In genomic region chr13:119351346-119351745, GRCm38 (mm10) we compare ENCODE assay signal across 12 mouse cellular contexts.
DNase-seq lines count a peak whose midpoint lies in the region; ATAC-seq and TF ChIP-seq lines count a peak whose summit lies in the region.
"Had no signal": no experiment of that assay in that cellular context is flagged by ENCODE, and none has a peak within 500 bp of the region (broad histone marks: within the 10 kb centered on the region; RNA-seq: fewer than 3 reads in every experiment).

No protein-coding gene starts in this region.

- H3K27ac ChIP-seq in heart, embryonic 10.5 days, result no peak overlapping the region
- no peak overlapping the region for H3K27ac ChIP-seq in limb, embryonic 14.5 days (replicated peaks; ENCODE audit: low read depth, low read length)
- H3K27ac ChIP-seq: heart, embryonic 15.5 days; stomach, embryonic 15.5 days had no signal

- ATAC-seq in limb, embryonic 14.5 days (ENCODE audit: low FRiP score, low read depth), result peak; percentile 68
- no peak; the same call in 1 of the 2 replicates for ATAC-seq in megakaryocyte-erythroid progenitor cell, adult 5-6 weeks (replicated peaks; ENCODE audit: low FRiP score, low TSS enrichment, poor library complexity, severe bottlenecking)

- no peak for TF ChIP-seq POLR2A in brain, embryonic 14.5 days (IDR thresholded peaks at IDR 0.05; ENCODE audit: borderline replicate concordance, extremely low read depth, insufficient read depth, insufficient read length, poor library complexity, severe bottlenecking)
- TF ChIP-seq POLR2A in limb, embryonic 14.5 days (IDR thresholded peaks at IDR 0.05; ENCODE audit: borderline replicate concordance, extremely low read depth, insufficient read depth, insufficient read length), result no peak

- no peaks in the 10 kb centered on the region for H3K27me3 ChIP-seq in heart, embryonic 10.5 days (ENCODE audit: insufficient read depth, poor library complexity, severe bottlenecking)
- H3K27me3 ChIP-seq in limb, embryonic 14.5 days (ENCODE audit: control insufficient read depth, insufficient read depth, low read length), result no peaks in the 10 kb centered on the region
- H3K27me3 ChIP-seq: CH12.LX; heart, embryonic 15.5 days; stomach, embryonic 15.5 days had no signal

- H3K9me3 ChIP-seq in heart, embryonic 10.5 days, result no peaks in the 10 kb centered on the region
- no peaks in the 10 kb centered on the region for H3K9me3 ChIP-seq in limb, embryonic 14.5 days (ENCODE audit: control insufficient read depth, low read length)
- H3K9me3 ChIP-seq: heart, embryonic 15.5 days; stomach, embryonic 15.5 days had no signal

- TF ChIP-seq CTCF in brain, embryonic 14.5 days (IDR thresholded peaks at IDR 0.05; ENCODE audit: borderline replicate concordance, extremely low read depth, insufficient read depth, insufficient read length), result no peak

- intact Hi-C loops in heart, postnatal 14 days (cut with DNase I), result no loop called here

- WGBS in heart, embryonic 10.5 days, result 87% methylated on average over 13 of the region's 13 CpGs
- WGBS in limb, embryonic 14.5 days, result 30% methylated on average over 13 of the region's 13 CpGs

- peak; percentile 9 to 31 for DNase-seq in heart, postnatal 14 days
- no peak for DNase-seq in heart, embryonic 10.5 days (ENCODE audit: low spot score)
- peak; percentile 53 for DNase-seq in brain, embryonic 14.5 days (ENCODE audit: low read depth)
- DNase-seq in forelimb bud, embryonic 11.5 days (ENCODE audit: low read depth, low spot score), result peak; percentile 23
- no peak for DNase-seq in limb, embryonic 14.5 days (ENCODE audit: low spot score)
- DNase-seq in adrenal gland, postnatal 36 days, result no peak
- DNase-seq in heart, adult 8-10 months (ENCODE audit: low spot score), result no peak
- DNase-seq: liver had no signal

- no peak overlapping the region for H3K4me2 ChIP-seq in limb, embryonic 14.5 days (replicated peaks; ENCODE audit: low read depth, low read length, severe bottlenecking)
- H3K4me2 ChIP-seq: heart, embryonic 15.5 days; stomach, embryonic 15.5 days had no signal

- H3K9ac ChIP-seq in limb, embryonic 14.5 days (ENCODE audit: low read depth, low read length, severe bottlenecking), result no peak overlapping the region
- H3K9ac ChIP-seq: heart, embryonic 15.5 days; stomach, embryonic 15.5 days had no signal

- no peak overlapping the region for H3K4me3 ChIP-seq in heart, embryonic 10.5 days
- no peak overlapping the region for H3K4me3 ChIP-seq in limb, embryonic 14.5 days (replicated peaks; ENCODE audit: low read length)
- H3K4me3 ChIP-seq: heart, embryonic 15.5 days; stomach, embryonic 15.5 days had no signal

- peaks cover 74% of the 10 kb centered on the region for H3K36me3 ChIP-seq in heart, embryonic 10.5 days
- H3K36me3 ChIP-seq in limb, embryonic 14.5 days (ENCODE audit: control insufficient read depth, insufficient read depth, low read length), result peaks cover 35% of the 10 kb centered on the region

- H3K4me1 ChIP-seq in heart, embryonic 10.5 days, result no peaks in the 10 kb centered on the region
- peaks cover 5% of the 10 kb centered on the region; the same call in 1 of the 2 replicates for H3K4me1 ChIP-seq in limb, embryonic 14.5 days (ENCODE audit: control insufficient read depth, insufficient read depth, low read length)
- H3K4me1 ChIP-seq: heart, embryonic 15.5 days; stomach, embryonic 15.5 days had no signal

Comparison
In these comparisons a context has a peak if more than half of its experiments do, and no peak if none do; other contexts are left out.
1. DNase-seq: peak in heart, postnatal 14 days (2 of 2), brain, embryonic 14.5 days (single experiment) and forelimb bud, embryonic 11.5 days (single experiment); none in heart, embryonic 10.5 days (single experiment), limb, embryonic 14.5 days (single experiment), adrenal gland, postnatal 36 days (0 of 2) and heart, adult 8-10 months (single experiment).